15 mouse cellular contexts compared by ENCODE assay signal in genomic region chr5:120431001-120431583, GRCm38 (mm10). TPM values are rescaled to one million over a fixed set of nuclear protein-coding genes. Genes with fewer than 3 reads are reported as not detected.
DNase-seq lines count a peak whose midpoint lies in the region; ATAC-seq and TF ChIP-seq lines count a peak whose summit lies in the region.
"Had no signal": no experiment of that assay in that cellular context is flagged by ENCODE, and none has a peak within 500 bp of the region (broad histone marks: within the 10 kb centered on the region; RNA-seq: fewer than 3 reads in every experiment).

No protein-coding gene starts in this region.

- H3K4me2 ChIP-seq in forebrain, embryonic 14.5 days (ENCODE audit: low read length): peak overlapping the region; percentile 26
- no peak overlapping the region for H3K4me2 ChIP-seq in limb, embryonic 11.5 days (ENCODE audit: low read depth, severe bottlenecking)
- peak overlapping the region; percentile 63 for H3K4me2 ChIP-seq in neural tube, embryonic 13.5 days
- H3K4me2 ChIP-seq: embryonic facial prominence, embryonic 13.5 days; intestine, embryonic 15.5 days had no signal

- H3K36me3 ChIP-seq in forebrain, embryonic 14.5 days (ENCODE audit: control insufficient read depth, insufficient read depth, low read length): no peaks in the 10 kb centered on the region
- no peaks in the 10 kb centered on the region for H3K36me3 ChIP-seq in limb, embryonic 11.5 days (ENCODE audit: control insufficient read depth, insufficient read depth, low read length)
- H3K36me3 ChIP-seq in neural tube, embryonic 13.5 days: peaks cover 1% of the 10 kb centered on the region; the same call in 1 of the 2 replicates
- H3K36me3 ChIP-seq: embryonic facial prominence, embryonic 13.5 days; heart, embryonic 13.5 days; intestine, embryonic 15.5 days; limb, embryonic 15.5 days had no signal

- no peak for ATAC-seq in forebrain, embryonic 14.5 days
- ATAC-seq in limb, embryonic 11.5 days (ENCODE audit: insufficient number of reproducible peaks, low FRiP score, low TSS enrichment, low read depth): no peak
- no peak for ATAC-seq in neural tube, embryonic 13.5 days (ENCODE audit: low read depth)
- ATAC-seq: intestine, embryonic 15.5 days; lung, postnatal 0 days; Patski had no signal

- peak overlapping the region; percentile 55 for H3K9ac ChIP-seq in forebrain, embryonic 14.5 days (ENCODE audit: low read length)
- H3K9ac ChIP-seq in limb, embryonic 11.5 days (ENCODE audit: low read length): no peak overlapping the region
- H3K9ac ChIP-seq in neural tube, embryonic 13.5 days: peak overlapping the region; percentile 92
- H3K9ac ChIP-seq: embryonic facial prominence, embryonic 13.5 days; heart, embryonic 13.5 days; intestine, embryonic 15.5 days; limb, embryonic 15.5 days had no signal

- intact Hi-C loops in left cerebral cortex, adult 2 months (cut with DNase I): loop anchor here (10.0 kb wide), 2 partner anchors 626 to 1556 kb away; no protein-coding TSS in a partner anchor

- no peak for TF ChIP-seq CTCF in left cerebral cortex, adult 2 months (IDR thresholded peaks at IDR 0.05)

- H3K4me3 ChIP-seq in left cerebral cortex, adult 2 months: peak overlapping the region; percentile 4; the same call in 1 of the 2 replicates
- H3K4me3 ChIP-seq in forebrain, embryonic 14.5 days (ENCODE audit: low read depth, low read length): peak overlapping the region; percentile 38
- no peak overlapping the region for H3K4me3 ChIP-seq in limb, embryonic 11.5 days (ENCODE audit: low read depth, low read length)
- peak overlapping the region; percentile 59 for H3K4me3 ChIP-seq in neural tube, embryonic 13.5 days
- H3K4me3 ChIP-seq: embryonic facial prominence, embryonic 13.5 days; intestine, embryonic 15.5 days had no signal

- peaks cover 74% of the 10 kb centered on the region for H3K27me3 ChIP-seq in forebrain, embryonic 14.5 days (replicated peaks; ENCODE audit: control insufficient read depth, insufficient read depth, low read length)
- peaks cover 92% of the 10 kb centered on the region for H3K27me3 ChIP-seq in limb, embryonic 11.5 days (ENCODE audit: control insufficient read depth, insufficient read depth, low read length)
- H3K27me3 ChIP-seq in neural tube, embryonic 13.5 days: peaks cover 95% of the 10 kb centered on the region

- WGBS in forebrain, embryonic 14.5 days: under 1% methylated on average over 30 of the region's 30 CpGs
- WGBS in limb, embryonic 11.5 days: under 1% methylated on average over 30 of the region's 30 CpGs
- WGBS in neural tube, embryonic 13.5 days: 1% methylated on average over 30 of the region's 30 CpGs

- no peak for DNase-seq in left cerebral cortex, adult 2 months (ENCODE audit: extremely low spot score in 1 of 2, low spot score in 2 of 2)
- DNase-seq in left cerebral cortex, adult 18-20 months (ENCODE audit: low spot score in 2 of 2): no peak
- no peak for DNase-seq in forebrain, embryonic 14.5 days (ENCODE audit: low spot score)
- peak; percentile 56 for DNase-seq in limb, embryonic 11.5 days (ENCODE audit: low spot score)
- no peak for DNase-seq in frontal cortex, postnatal 25 days (ENCODE audit: low spot score in 2 of 2)
- DNase-seq in left cerebral cortex, adult 11 months (ENCODE audit: low spot score): no peak
- no peak for DNase-seq in gastrocnemius, adult 8-10 months (ENCODE audit: low spot score in 2 of 2)
- DNase-seq: adrenal gland, postnatal 14 days had no signal

- H3K4me1 ChIP-seq in forebrain, embryonic 14.5 days (ENCODE audit: control insufficient read depth, insufficient read depth, low read length): peaks cover 13% of the 10 kb centered on the region; the same call in 1 of the 2 replicates
- H3K4me1 ChIP-seq in limb, embryonic 11.5 days (ENCODE audit: control insufficient read depth, insufficient read depth, low read length): peaks cover 2% of the 10 kb centered on the region; the same call in 1 of the 2 replicates
- peaks cover 30% of the 10 kb centered on the region for H3K4me1 ChIP-seq in neural tube, embryonic 13.5 days (replicated peaks)

- H3K27ac ChIP-seq in left cerebral cortex, adult 2 months: no peak overlapping the region
- H3K27ac ChIP-seq in forebrain, embryonic 14.5 days (ENCODE audit: low read depth, low read length): peak overlapping the region; percentile 44; the same call in 1 of the 2 replicates
- no peak overlapping the region for H3K27ac ChIP-seq in limb, embryonic 11.5 days (replicated peaks; ENCODE audit: low read depth, low read length)
- H3K27ac ChIP-seq in neural tube, embryonic 13.5 days (replicated peaks): peak overlapping the region; percentile 90
- H3K27ac ChIP-seq: embryonic facial prominence, embryonic 13.5 days; heart, embryonic 13.5 days; intestine, embryonic 15.5 days; limb, embryonic 15.5 days had no signal

- no peaks in the 10 kb centered on the region for H3K9me3 ChIP-seq in forebrain, embryonic 14.5 days (replicated peaks; ENCODE audit: control insufficient read depth, low read length)
- no peaks in the 10 kb centered on the region for H3K9me3 ChIP-seq in limb, embryonic 11.5 days (ENCODE audit: control insufficient read depth, low read length)
- H3K9me3 ChIP-seq in neural tube, embryonic 13.5 days: no peaks in the 10 kb centered on the region
- H3K9me3 ChIP-seq: embryonic facial prominence, embryonic 13.5 days; heart, embryonic 13.5 days; intestine, embryonic 15.5 days; limb, embryonic 15.5 days had no signal

RNA-seq across cellular contexts. Expression of gene Lhx5, which starts 0.4 kb away (rescaled TPM):
- not detected for total RNA-seq in left cerebral cortex, adult 2 months (2021)
- not detected for total RNA-seq in left cerebral cortex, adult 18-20 months (2021)
- polyA plus RNA-seq in forebrain, embryonic 14.5 days (2014; fragmentation: Nextera tagmentation; extraction: Ambion mirVana): 3.5 and 5.1 TPM in 2 replicates
- polyA plus RNA-seq in limb, embryonic 11.5 days (2014; fragmentation: Nextera tagmentation; extraction: Ambion mirVana): not detected in 2 replicates
- 42.0 and 46.0 TPM in 2 replicates for polyA plus RNA-seq in neural tube, embryonic 13.5 days (2015; fragmentation: Nextera tagmentation; extraction: Ambion mirVana)
- not detected for total RNA-seq in gastrocnemius, adult 8-10 months (2022)
- total RNA-seq: adrenal gland, postnatal 14 days had no signal
- polyA plus RNA-seq: heart, embryonic 13.5 days; intestine, embryonic 15.5 days; limb, embryonic 15.5 days; lung, postnatal 0 days had no signal

RNA-seq across cellular contexts. Expression of gene Sdsl, which starts 41.5 kb away (rescaled TPM):
- total RNA-seq in left cerebral cortex, adult 2 months (2021): 1 to 10 TPM; 5.3 to 7.4 TPM
- total RNA-seq in left cerebral cortex, adult 18-20 months (2021): 1 to 10 TPM; 7.9 to 8.6 TPM
- polyA plus RNA-seq in forebrain, embryonic 14.5 days (2014; fragmentation: Nextera tagmentation; extraction: Ambion mirVana): 2.2 and 3.2 TPM in 2 replicates
- polyA plus RNA-seq in limb, embryonic 11.5 days (2014; fragmentation: Nextera tagmentation; extraction: Ambion mirVana): 4.0 and 4.2 TPM in 2 replicates
- 5.2 and 6.9 TPM in 2 replicates for polyA plus RNA-seq in neural tube, embryonic 13.5 days (2015; fragmentation: Nextera tagmentation; extraction: Ambion mirVana)
- under 1 TPM; 0.32 to 0.73 (median 0.66) TPM for total RNA-seq in gastrocnemius, adult 8-10 months (2022)

RNA-seq across cellular contexts. Expression of gene Sds, which starts 45.2 kb away (rescaled TPM):
- under 1 TPM in 1 of 2 experiments, not detected in 1; 0.61 TPM for total RNA-seq in left cerebral cortex, adult 2 months (2021)
- not detected for total RNA-seq in left cerebral cortex, adult 18-20 months (2021)
- not detected in 2 replicates for polyA plus RNA-seq in forebrain, embryonic 14.5 days (2014; fragmentation: Nextera tagmentation; extraction: Ambion mirVana)
- polyA plus RNA-seq in limb, embryonic 11.5 days (2014; fragmentation: Nextera tagmentation; extraction: Ambion mirVana): not detected in 2 replicates
- polyA plus RNA-seq in neural tube, embryonic 13.5 days (2015; fragmentation: Nextera tagmentation; extraction: Ambion mirVana): not detected in 2 replicates
- under 1 TPM; 0.45 to 0.99 (median 0.60) TPM for total RNA-seq in gastrocnemius, adult 8-10 months (2022)
- polyA plus RNA-seq: embryonic facial prominence, embryonic 13.5 days; heart, embryonic 13.5 days; intestine, embryonic 15.5 days; lung, postnatal 0 days had no signal

Comparison
In these comparisons a context has a peak if more than half of its experiments do, and no peak if none do; other contexts are left out.
1. H3K27ac ChIP-seq: peak in forebrain, embryonic 14.5 days (single experiment) and neural tube, embryonic 13.5 days (single experiment); none in left cerebral cortex, adult 2 months (single experiment) and limb, embryonic 11.5 days (single experiment).